Mouse (Mus musculus): ENCODE data around the gene Cnnm3.

The Cnnm3 gene

GRCm38 (mm10) chr1:36497312-36497711 is 14.4 kb upstream of the Cnnm3 start:
- no peak for DNase-seq (ENCODE audit: low read depth, low spot score)

GRCm38 (mm10) chr1:36501261-36501660 is 10.4 kb upstream of the Cnnm3 start:
- DNase-seq (ENCODE audit: low read depth, low spot score) = peak; percentile 90

GRCm38 (mm10) chr1:36508238-36508637 is 3.4 kb upstream of the Cnnm3 start:
- DNase-seq (ENCODE audit: low read depth, low spot score) = no peak

- peak; percentile 68 for DNase-seq (ENCODE audit: low read depth, low spot score)
Measured at GRCm38 (mm10) chr1:36512089-36512965, 660 bp downstream of the Cnnm3 start.

- no peak for DNase-seq (ENCODE audit: low read depth, low spot score)
Measured at GRCm38 (mm10) chr1:36512966-36513280, 1.3 kb downstream of the Cnnm3 start.

- no peak for DNase-seq (ENCODE audit: low read depth, low spot score)
Measured at GRCm38 (mm10) chr1:36513310-36513709, 1.6 kb downstream of the Cnnm3 start.

- peak; percentile 34 for DNase-seq (ENCODE audit: low read depth, low spot score)
Measured at GRCm38 (mm10) chr1:36513718-36514117, 2.1 kb downstream of the Cnnm3 start.

- DNase-seq (ENCODE audit: low read depth, low spot score) = no peak
Measured at GRCm38 (mm10) chr1:36518259-36518658, 6.6 kb downstream of the Cnnm3 start.

GRCm38 (mm10) chr1:36519626-36520025 is 8.0 kb downstream of the Cnnm3 start:
- DNase-seq (ENCODE audit: low read depth, low spot score) = no peak

- DNase-seq (ENCODE audit: low read depth, low spot score) = no peak
Measured at GRCm38 (mm10) chr1:36522210-36522609, 10.5 kb downstream of the Cnnm3 start.

- DNase-seq (ENCODE audit: low read depth, low spot score) = no peak
Measured at GRCm38 (mm10) chr1:36523332-36524013, 11.8 kb downstream of the Cnnm3 start.

GRCm38 (mm10) chr1:36524058-36524457 is 12.4 kb downstream of the Cnnm3 start:
- DNase-seq (ENCODE audit: low read depth, low spot score) = no peak

- no peak for DNase-seq (ENCODE audit: low read depth, low spot score)
Measured at GRCm38 (mm10) chr1:36525774-36526173, 14.1 kb downstream of the Cnnm3 start.

- DNase-seq (ENCODE audit: low read depth, low spot score) = no peak
Measured at GRCm38 (mm10) chr1:36526903-36527302, 15.2 kb downstream of the Cnnm3 start.

- DNase-seq (ENCODE audit: low read depth, low spot score) = no peak
Measured at GRCm38 (mm10) chr1:36528351-36528750, 16.7 kb downstream of the Cnnm3 start.

GRCm38 (mm10) chr1:36529274-36529673 is 17.6 kb downstream of the Cnnm3 start:
- no peak for DNase-seq (ENCODE audit: low read depth, low spot score)

GRCm38 (mm10) chr1:36529875-36530274 is 18.2 kb downstream of the Cnnm3 start:
- DNase-seq (ENCODE audit: low read depth, low spot score) = no peak

- no peak for DNase-seq (ENCODE audit: low read depth, low spot score)
Measured at GRCm38 (mm10) chr1:36530485-36530884, 18.8 kb downstream of the Cnnm3 start.

GRCm38 (mm10) chr1:36530962-36531361 is 19.3 kb downstream of the Cnnm3 start:
- DNase-seq (ENCODE audit: low read depth, low spot score) = no peak

GRCm38 (mm10) chr1:36531461-36531860 is 19.8 kb downstream of the Cnnm3 start:
- DNase-seq (ENCODE audit: low read depth, low spot score) = no peak

- DNase-seq (ENCODE audit: low read depth, low spot score) = no peak
Measured at GRCm38 (mm10) chr1:36533546-36533945, 21.9 kb downstream of the Cnnm3 start.

GRCm38 (mm10) chr1:36534595-36535058 is 23.0 kb downstream of the Cnnm3 start:
- DNase-seq (ENCODE audit: low read depth, low spot score) = no peak
